Mouse (Mus musculus) embryonic fibroblast, embryonic 13.5 days (primary cell): ENCODE measurements around the gene Gm20388.

Experiments
- CTCF ChIP-seq: IDR thresholded peaks from 2 replicates; pipeline ENCODE4 v1.5.1; 2011; ENCODE audit warnings: mild to moderate bottlenecking, control low read depth, low read length, moderate library complexity, borderline replicate concordance; ENCODE audit not compliant: insufficient read depth
- POLR2A ChIP-seq: IDR thresholded peaks from 2 replicates; pipeline ENCODE4 v1.6.1; 2011; ENCODE audit warnings: low read depth, mild to moderate bottlenecking, control low read depth, low read length, moderate library complexity

DNA sequence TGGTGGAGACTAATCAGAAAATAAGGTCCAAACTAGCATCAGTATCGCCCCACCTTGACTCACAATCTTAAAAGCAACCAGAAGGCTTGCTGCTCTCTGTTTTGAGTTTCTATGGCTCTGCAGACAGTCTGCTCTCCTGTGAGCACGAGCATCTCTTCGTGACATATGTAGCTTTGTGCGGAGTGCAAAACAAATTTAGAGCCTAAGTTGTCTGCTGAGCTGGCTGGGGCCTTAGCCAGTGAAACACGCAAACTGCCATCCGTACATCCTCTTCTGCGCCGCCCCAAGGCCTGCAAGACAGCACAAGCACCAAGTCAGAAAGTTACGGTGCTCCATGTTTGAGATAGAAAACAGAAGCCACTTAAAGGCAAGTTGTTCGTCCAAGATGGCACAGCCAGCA lies 3814.1 kb downstream of the Gm20388 start:
- no peak for TF ChIP-seq POLR2A
- no peak for TF ChIP-seq CTCF
